Mouse (Mus musculus): ENCODE measurements around the gene Tram2. TPM values are rescaled to one million over a fixed set of nuclear protein-coding genes. Genes with fewer than 3 reads are reported as not detected.

Tram2 gene
- polyA plus RNA-seq, 1 experiment from 2014 or later = 7.5 TPM

DNA sequence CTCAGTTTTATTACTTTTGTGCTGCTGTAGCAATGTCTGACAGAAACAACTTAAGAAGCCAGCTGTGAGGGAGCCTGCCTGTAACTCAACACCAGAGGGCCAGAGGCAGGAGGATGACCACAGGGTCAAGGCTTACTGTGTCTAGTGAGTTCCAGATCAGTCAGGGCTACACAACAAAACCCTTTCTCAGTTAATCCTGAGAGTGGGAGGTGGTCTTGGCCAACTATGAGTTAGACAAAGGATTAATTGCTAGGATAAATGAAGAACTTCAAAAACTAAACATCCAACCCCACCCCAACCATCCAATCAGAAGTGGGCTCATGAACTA lies 45.3 kb downstream of the Tram2 start:
- Histone ChIP-seq H3K36me3 (replicated peaks) (peaks cover 20% of the 10 kb centered on the region), H3K4me1 (peaks cover 6% of the 10 kb centered on the region), H3K9me3 (no peaks in the 10 kb centered on the region), H3K4me3 (no peak overlapping the region), H3K27ac (replicated peaks) (no peak overlapping the region), H3K27me3 (replicated peaks; ENCODE audit: low read depth, poor library complexity, severe bottlenecking) (no peaks in the 10 kb centered on the region)
- no peak for DNase-seq (ENCODE audit: low spot score)

DNA sequence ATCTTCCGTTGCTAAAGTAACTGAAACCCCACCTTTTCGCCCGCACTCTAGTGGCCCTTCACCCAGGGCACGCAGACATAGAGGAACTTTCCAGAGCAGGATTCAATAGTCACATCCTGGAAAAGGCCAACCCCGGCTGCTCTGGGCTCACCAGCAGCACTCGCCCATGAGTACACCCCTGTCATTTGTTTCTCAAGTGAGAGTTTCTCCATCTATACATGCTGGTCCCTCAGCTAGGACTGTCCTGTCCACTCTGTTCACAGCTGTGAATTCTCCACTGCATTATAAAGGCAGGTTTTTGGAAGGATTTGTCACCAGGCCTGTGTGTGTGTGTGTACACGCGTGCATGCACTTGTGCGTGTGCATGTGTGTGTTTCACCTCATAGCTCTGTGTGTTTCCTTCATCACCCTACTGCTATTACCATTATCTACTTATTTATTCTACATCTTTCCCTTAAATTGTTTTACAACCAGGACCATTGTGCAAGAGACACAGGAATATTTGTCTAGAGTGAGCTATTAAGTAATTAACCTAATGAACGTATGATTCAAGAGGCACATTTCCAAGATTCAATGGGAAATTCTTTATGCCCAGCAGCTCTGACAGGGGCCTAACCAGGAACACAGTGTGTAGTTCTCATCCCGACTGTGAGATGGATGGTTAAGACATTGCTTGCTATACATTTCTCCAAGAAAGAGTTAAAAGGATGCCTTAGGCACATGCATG lies 45.8 kb downstream of the Tram2 start:
- 91% methylated on average over 11 of the region's 11 CpGs for WGBS
- no peak overlapping the region for H3K27ac ChIP-seq (replicated peaks)
- no peak for DNase-seq (ENCODE audit: low spot score)
- no peaks in the 10 kb centered on the region for H3K27me3 ChIP-seq (replicated peaks; ENCODE audit: low read depth, poor library complexity, severe bottlenecking)
- peaks cover 6% of the 10 kb centered on the region for H3K4me1 ChIP-seq
- H3K36me3 ChIP-seq (replicated peaks) = peaks cover 20% of the 10 kb centered on the region
- no peak overlapping the region for H3K4me3 ChIP-seq
- no peaks in the 10 kb centered on the region for H3K9me3 ChIP-seq

DNA sequence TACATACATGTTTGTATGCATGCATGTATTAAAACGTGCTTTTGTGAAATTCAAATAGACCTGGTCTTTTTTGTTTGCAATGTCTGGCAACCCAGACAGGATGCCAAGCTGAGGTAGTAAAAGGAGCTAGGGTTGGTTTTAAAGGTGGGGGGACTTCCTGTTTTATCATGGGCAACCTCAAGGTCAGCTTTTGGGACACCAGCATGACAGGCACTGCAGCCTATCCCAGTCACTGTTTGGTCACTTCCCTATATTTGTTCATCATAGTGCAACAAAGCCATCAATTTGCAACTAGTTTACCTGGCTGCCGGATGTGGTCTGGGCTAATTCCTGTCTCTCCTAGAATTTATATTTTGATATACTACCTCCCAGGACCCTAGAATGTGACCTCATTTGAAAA lies 47.4 kb downstream of the Tram2 start:
- WGBS = 88% methylated on average over 2 of the region's 2 CpGs
- Histone ChIP-seq H3K27me3 (replicated peaks; ENCODE audit: low read depth, poor library complexity, severe bottlenecking) (no peaks in the 10 kb centered on the region), H3K4me3 (no peak overlapping the region), H3K9me3 (no peaks in the 10 kb centered on the region), H3K4me1 (peaks cover 6% of the 10 kb centered on the region), H3K27ac (replicated peaks) (no peak overlapping the region), H3K36me3 (replicated peaks) (peaks cover 19% of the 10 kb centered on the region)
- no peak for DNase-seq (ENCODE audit: low spot score)

DNA sequence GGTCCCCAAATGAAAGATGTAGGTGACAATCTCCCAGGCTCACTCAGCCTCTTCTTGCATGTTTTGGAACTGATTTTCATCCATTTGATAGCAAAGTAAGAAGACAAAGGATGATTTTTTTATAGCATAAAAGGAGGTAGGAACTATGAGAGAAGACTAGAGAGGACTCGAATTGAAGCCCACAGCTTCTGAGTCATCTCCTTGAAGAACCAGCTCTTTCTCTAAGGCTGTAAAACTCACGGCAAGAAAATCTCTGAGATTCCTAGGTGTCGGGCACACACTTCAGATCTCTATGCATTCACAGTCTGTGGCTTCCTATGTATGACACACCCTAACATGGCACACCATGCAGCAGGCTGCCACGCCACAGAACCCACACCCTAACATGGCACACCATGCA lies 50.0 kb downstream of the Tram2 start:
- H3K4me1 ChIP-seq = peaks cover 6% of the 10 kb centered on the region
- no peaks in the 10 kb centered on the region for H3K9me3 ChIP-seq
- WGBS = 93% methylated on average over 4 of the region's 4 CpGs
- no peak overlapping the region for H3K4me3 ChIP-seq
- peaks cover 8% of the 10 kb centered on the region; the same call in 1 of the 2 replicates for H3K36me3 ChIP-seq (replicated peaks)
- DNase-seq (ENCODE audit: low spot score) = no peak
- H3K27me3 ChIP-seq (replicated peaks; ENCODE audit: low read depth, poor library complexity, severe bottlenecking) = no peaks in the 10 kb centered on the region
- no peak overlapping the region for H3K27ac ChIP-seq (replicated peaks)

DNA sequence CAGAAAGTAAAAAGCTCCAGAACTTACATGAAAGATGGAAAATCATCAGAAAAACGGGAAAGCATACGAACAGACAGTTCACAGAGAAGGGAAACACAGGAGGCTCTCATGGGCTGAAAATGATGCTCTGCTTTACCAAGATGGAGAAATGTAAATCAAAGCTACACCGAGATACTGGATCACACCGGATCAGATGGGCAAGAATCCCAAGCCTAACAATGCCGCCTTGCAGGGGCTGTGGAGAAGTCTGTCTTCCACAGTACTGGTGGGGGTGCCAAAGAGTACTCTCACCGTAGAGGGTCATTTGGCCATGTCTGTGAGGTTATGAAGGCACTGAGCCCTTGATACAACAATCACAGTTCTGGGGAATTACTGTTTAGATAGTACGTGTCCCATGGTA lies 52.5 kb downstream of the Tram2 start:
- H3K27ac ChIP-seq (replicated peaks) = no peak overlapping the region
- no peaks in the 10 kb centered on the region for H3K27me3 ChIP-seq (replicated peaks; ENCODE audit: low read depth, poor library complexity, severe bottlenecking)
- H3K4me1 ChIP-seq = no peaks in the 10 kb centered on the region
- 87% methylated on average over 7 of the region's 7 CpGs for WGBS
- no peaks in the 10 kb centered on the region for H3K9me3 ChIP-seq
- DNase-seq (ENCODE audit: low spot score) = no peak
- H3K36me3 ChIP-seq (replicated peaks) = peaks cover 3% of the 10 kb centered on the region; the same call in 1 of the 2 replicates
- H3K4me3 ChIP-seq = no peak overlapping the region

DNA sequence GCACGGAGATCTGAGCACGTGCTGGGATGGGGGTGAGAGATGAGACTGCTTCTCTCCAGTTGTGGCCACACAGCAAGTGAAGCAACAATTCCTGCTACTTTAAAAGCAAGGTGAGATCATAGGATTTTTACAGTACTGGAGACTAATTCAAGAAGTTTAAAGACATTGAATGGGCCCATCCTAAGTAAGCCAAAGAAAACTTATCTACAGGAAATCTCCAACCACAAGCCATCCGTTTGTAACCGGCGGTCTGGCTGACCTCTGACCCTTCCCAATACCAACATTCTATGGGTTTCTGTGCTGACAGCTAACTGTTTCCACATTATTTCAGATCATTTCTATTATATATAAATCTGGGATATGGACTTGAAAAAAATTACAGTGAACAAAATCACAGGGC lies 53.8 kb downstream of the Tram2 start:
- WGBS = 71% methylated on average over 5 of the region's 5 CpGs
- Histone ChIP-seq H3K27me3 (replicated peaks; ENCODE audit: low read depth, poor library complexity, severe bottlenecking) (no peaks in the 10 kb centered on the region), H3K4me3 (no peak overlapping the region), H3K9me3 (no peaks in the 10 kb centered on the region), H3K36me3 (replicated peaks) (peaks cover 3% of the 10 kb centered on the region; the same call in 1 of the 2 replicates), H3K27ac (replicated peaks) (no peak overlapping the region), H3K4me1 (no peaks in the 10 kb centered on the region)
- DNase-seq (ENCODE audit: low spot score) = no peak

DNA sequence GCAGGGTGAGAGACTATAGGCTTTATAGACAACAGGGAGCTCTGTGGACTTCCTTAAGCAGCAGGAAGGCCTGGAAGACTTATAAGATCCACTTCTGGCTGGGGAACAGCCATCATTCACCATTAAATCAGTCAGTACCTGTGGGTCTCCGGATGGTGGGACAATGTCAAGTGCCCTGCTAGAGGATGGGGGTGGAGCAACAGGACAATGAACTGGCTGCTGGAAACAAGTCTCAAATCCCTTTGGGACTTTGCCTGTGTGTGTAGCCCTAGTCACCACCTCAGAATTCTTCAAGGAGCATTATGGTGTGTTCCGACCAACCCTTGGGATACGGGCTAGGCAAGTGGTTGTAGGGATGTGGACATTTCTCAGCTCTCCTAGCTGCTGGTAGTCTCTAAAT lies 55.9 kb downstream of the Tram2 start:
- Histone ChIP-seq H3K27ac (replicated peaks) (no peak overlapping the region), H3K4me3 (no peak overlapping the region), H3K9me3 (no peaks in the 10 kb centered on the region), H3K36me3 (replicated peaks) (no peaks in the 10 kb centered on the region), H3K4me1 (no peaks in the 10 kb centered on the region), H3K27me3 (replicated peaks; ENCODE audit: low read depth, poor library complexity, severe bottlenecking) (no peaks in the 10 kb centered on the region)
- WGBS = 88% methylated on average over 3 of the region's 3 CpGs
- DNase-seq (ENCODE audit: low spot score) = no peak

DNA sequence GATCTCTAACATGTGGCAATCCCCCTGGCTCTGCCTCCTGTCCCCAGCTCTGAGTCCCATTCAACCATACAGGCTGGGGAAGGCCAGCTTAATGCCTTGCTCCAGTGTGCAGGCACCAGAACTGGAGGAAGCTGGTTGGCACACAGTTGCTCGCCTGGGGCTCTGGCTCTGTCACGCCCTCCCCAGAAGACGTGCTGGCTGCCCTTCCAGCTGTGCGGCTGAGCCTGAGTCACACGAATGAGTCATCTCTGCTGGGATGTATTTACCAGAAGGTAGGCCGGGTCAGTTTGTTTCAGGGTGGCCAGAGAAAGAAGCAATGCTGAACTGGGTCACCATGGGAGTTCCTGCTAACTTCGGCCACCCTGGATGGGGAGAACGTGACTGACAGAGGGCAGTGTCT lies 64.6 kb downstream of the Tram2 start:
- Histone ChIP-seq H3K27me3 (replicated peaks; ENCODE audit: low read depth, poor library complexity, severe bottlenecking) (no peaks in the 10 kb centered on the region), H3K27ac (replicated peaks) (no peak overlapping the region), H3K4me1 (no peaks in the 10 kb centered on the region), H3K9me3 (no peaks in the 10 kb centered on the region), H3K36me3 (replicated peaks) (peaks cover 35% of the 10 kb centered on the region), H3K4me3 (no peak overlapping the region)
- 77% methylated on average over 8 of the region's 8 CpGs for WGBS
- no peak for DNase-seq (ENCODE audit: low spot score)

DNA sequence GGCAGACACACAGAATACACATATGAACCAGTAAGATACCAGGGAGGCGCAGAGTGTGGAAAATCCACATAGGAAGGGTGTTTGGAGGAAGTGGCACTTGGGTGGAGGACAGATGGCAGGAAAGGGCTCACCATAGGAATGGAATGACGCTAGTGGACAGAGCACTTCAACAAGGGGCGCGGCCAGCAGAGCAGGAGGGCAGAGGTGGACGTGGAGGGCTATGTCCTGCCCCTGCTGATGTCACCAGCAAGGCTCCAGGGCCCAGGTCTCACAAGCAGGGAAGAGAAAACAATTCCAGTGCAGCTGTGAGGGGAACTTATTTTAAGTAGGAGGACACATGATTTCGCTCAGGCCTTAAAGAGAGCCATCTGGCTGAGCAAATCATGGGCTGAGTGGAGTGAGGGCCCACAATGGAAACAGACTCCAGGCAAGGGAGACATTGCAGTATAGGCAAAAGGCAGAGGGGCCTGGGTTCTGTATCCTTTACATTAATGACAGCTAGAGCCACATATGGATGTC lies 68.7 kb downstream of the Tram2 start:
- peaks cover 68% of the 10 kb centered on the region for H3K36me3 ChIP-seq (replicated peaks)
- no peak overlapping the region for H3K27ac ChIP-seq (replicated peaks)
- 81% methylated on average over 6 of the region's 6 CpGs for WGBS
- no peak for DNase-seq (ENCODE audit: low spot score)
- no peaks in the 10 kb centered on the region for H3K27me3 ChIP-seq (replicated peaks; ENCODE audit: low read depth, poor library complexity, severe bottlenecking)
- peaks cover 6% of the 10 kb centered on the region; the same call in 1 of the 2 replicates for H3K4me1 ChIP-seq
- no peaks in the 10 kb centered on the region for H3K9me3 ChIP-seq
- H3K4me3 ChIP-seq = no peak overlapping the region

DNA sequence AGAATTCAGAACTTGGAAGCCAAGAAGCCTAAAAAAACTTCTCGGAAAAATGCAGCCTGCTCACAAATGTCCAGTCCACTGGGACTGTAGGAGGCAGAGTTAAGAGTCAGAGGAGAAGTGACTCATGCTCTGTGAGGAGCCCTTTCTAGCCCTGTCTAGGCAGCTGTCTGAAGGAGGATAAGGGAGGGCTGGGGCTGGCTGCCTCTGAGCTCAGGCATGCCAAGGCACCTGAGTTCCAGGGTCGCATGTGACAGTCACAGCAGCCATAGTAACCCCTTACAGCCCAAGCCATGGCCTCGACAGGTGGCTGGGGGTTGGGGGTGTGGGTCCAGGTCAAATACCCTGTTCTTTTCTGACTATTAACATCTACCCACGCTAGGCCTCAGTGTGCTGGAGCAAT lies 70.1 kb downstream of the Tram2 start:
- H3K4me3 ChIP-seq = no peak overlapping the region
- 78% methylated on average over 4 of the region's 4 CpGs for WGBS
- peaks cover 6% of the 10 kb centered on the region; the same call in 1 of the 2 replicates for H3K4me1 ChIP-seq
- no peaks in the 10 kb centered on the region for H3K27me3 ChIP-seq (replicated peaks; ENCODE audit: low read depth, poor library complexity, severe bottlenecking)
- no peaks in the 10 kb centered on the region for H3K9me3 ChIP-seq
- no peak overlapping the region for H3K27ac ChIP-seq (replicated peaks)
- no peak for DNase-seq (ENCODE audit: low spot score)
- peaks cover 80% of the 10 kb centered on the region for H3K36me3 ChIP-seq (replicated peaks)

DNA sequence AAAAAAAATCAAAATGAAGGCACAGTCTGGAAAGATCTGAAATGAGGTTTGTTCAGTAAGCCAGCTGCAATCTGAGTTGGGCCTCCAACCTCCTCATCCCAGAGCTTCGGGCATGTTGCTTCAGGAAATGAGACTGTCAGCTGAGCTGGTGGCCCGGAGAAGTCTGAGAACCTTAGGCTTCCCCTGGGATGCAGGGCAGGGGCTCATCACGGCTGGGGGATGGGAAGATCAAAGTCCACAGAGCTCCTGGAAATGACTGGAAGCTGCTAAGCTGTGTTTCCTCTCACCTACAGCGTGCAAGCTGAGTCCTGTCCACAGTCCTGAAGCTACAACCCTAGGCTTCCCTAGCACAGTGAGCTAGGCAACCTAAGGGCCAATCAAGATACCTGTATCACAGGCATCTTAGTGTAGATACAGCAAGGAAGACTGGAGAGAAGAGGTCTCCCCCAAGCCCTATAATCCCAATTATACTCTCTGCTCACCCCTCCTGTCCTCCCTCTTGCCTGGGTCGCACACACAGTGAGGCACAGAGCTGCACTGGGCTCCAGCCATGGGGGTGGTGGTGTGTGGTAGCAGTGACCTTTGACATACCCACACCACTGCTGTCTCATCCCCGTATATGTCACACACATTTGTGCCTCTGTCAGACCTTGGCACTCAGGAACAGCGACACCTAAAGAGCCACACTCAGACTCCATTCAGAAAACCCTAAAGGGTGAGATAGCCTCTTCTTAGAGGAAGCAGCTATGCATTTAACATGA lies 70.9 kb downstream of the Tram2 start:
- Histone ChIP-seq H3K4me3 (no peak overlapping the region), H3K36me3 (replicated peaks) (peaks cover 84% of the 10 kb centered on the region), H3K4me1 (peaks cover 6% of the 10 kb centered on the region; the same call in 1 of the 2 replicates), H3K27ac (replicated peaks) (no peak overlapping the region), H3K27me3 (replicated peaks; ENCODE audit: low read depth, poor library complexity, severe bottlenecking) (no peaks in the 10 kb centered on the region), H3K9me3 (no peaks in the 10 kb centered on the region)
- 71% methylated on average over 7 of the region's 7 CpGs for WGBS
- DNase-seq (ENCODE audit: low spot score) = no peak

DNA sequence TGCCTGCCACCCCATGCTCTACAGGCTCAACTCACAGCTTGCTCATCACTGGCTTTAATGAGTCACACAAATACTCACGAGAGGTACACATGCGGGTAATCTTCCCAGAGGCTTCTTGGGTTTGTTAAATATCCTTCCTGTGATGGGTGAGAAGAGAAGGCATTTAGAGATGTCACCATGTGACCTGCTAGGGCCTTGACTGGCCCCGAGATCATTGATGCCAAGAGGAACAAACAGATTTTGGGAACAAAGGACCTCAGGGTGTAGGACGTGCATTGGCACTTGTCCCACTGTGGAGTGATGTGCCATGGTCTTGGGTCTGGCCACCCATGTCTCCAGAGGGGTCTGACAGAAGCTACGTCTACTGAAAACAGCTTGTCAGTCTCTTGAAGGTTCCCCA lies 72.3 kb downstream of the Tram2 start:
- Histone ChIP-seq H3K27ac (replicated peaks) (no peak overlapping the region), H3K27me3 (replicated peaks; ENCODE audit: low read depth, poor library complexity, severe bottlenecking) (no peaks in the 10 kb centered on the region), H3K4me1 (peaks cover 6% of the 10 kb centered on the region; the same call in 1 of the 2 replicates), H3K36me3 (replicated peaks) (peaks cover 84% of the 10 kb centered on the region), H3K9me3 (no peaks in the 10 kb centered on the region), H3K4me3 (no peak overlapping the region)
- DNase-seq (ENCODE audit: low spot score) = no peak
- WGBS = 86% methylated on average over 5 of the region's 5 CpGs

DNA sequence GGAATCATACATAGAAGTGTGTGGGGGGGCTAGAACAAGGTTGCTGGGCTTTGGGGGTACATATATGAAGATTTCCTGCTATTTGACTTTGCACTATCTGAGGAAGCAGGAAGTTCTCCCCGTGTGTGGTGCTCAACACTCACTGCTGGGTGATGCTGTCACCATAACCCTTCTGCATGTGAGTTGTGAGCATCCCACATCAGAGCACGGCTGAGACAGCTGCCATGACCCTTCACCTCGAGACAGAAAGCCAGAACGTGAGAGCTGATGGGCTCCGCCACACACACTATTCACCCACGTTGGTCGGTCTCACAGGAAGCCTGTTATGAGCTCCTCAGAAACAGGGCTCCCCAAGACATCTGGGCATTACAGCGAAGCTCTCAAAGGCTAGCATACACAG lies 74.4 kb downstream of the Tram2 start:
- Histone ChIP-seq H3K9me3 (no peaks in the 10 kb centered on the region), H3K27ac (replicated peaks) (no peak overlapping the region), H3K36me3 (replicated peaks) (peaks cover 89% of the 10 kb centered on the region), H3K27me3 (replicated peaks; ENCODE audit: low read depth, poor library complexity, severe bottlenecking) (no peaks in the 10 kb centered on the region), H3K4me1 (peaks cover 6% of the 10 kb centered on the region; the same call in 1 of the 2 replicates), H3K4me3 (no peak overlapping the region)
- 91% methylated on average over 8 of the region's 8 CpGs for WGBS
- no peak for DNase-seq (ENCODE audit: low spot score)

All from embryonic facial prominence, embryonic 10.5 days (tissue).